Mouse (Mus musculus): Measurements from ENCODE around the gene Zfp821.

DNA sequence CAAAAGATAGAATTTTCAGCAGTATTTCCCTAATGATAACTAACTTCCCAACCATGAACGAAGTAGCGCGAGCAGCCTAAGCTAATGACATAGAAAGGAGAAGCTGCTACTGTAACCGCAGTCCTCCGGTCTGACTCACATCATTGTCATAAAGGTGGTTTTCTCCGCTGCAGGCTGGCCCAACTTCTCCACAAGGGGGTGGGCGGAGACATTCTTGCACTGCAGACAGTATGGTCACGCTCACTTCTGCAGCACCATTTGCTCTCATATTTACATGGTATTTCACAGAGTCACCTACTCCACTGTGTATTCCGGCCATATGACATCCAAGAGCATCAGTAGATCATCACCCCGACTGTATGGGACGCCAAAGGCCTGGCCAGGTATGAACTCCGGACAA, 45.4 kb downstream of the Zfp821 start:
- TF ChIP-seq CTCF (IDR thresholded peaks at IDR 0.05; ENCODE audit: low read depth) (peak; percentile 19; the same call in 1 of the 2 replicates), EP300 (IDR thresholded peaks at IDR 0.05; ENCODE audit: low read depth) (no peak)

Measured in heart, postnatal 0 days (tissue).